Mouse (Mus musculus) stomach, postnatal 0 days (tissue): ENCODE measurements around the gene Far2. TPM values are rescaled to one million over a fixed set of nuclear protein-coding genes. Genes with fewer than 3 reads are reported as not detected.

Experiments
- ATAC-seq: fragments of 200-750 bp; cut with Nextera tagmentation; 2 replicates; pipeline ENCODE4 v1.8.0; 2017; ENCODE audit not compliant: low FRiP score, low TSS enrichment
- DNase-seq: peaks from one replicate; pipeline ENCODE4 v3.0.0-alpha.2; 2016; ENCODE audit warnings: low spot score
- H3K27ac ChIP-seq: fragments of 300-500 bp; sonication (generic); replicated peaks from 2 replicates; pipeline ENCODE4 v1.5.1; 2014; ENCODE audit warnings: mild to moderate bottlenecking, control low read depth
- H3K27me3 ChIP-seq: fragments of 300-500 bp; sonication (generic); 2 replicates; pipeline ENCODE4 v1.6.1; 2014; ENCODE audit warnings: low read length; ENCODE audit not compliant: control insufficient read depth, insufficient read depth
- H3K36me3 ChIP-seq: fragments of 300-500 bp; sonication (generic); 2 replicates; pipeline ENCODE4 v1.6.1; 2014; ENCODE audit warnings: low read length, mixed read lengths; ENCODE audit not compliant: control insufficient read depth, insufficient read depth
- H3K4me1 ChIP-seq: fragments of 300-500 bp; sonication (generic); replicated peaks from 2 replicates; pipeline ENCODE4 v1.6.1; 2014; ENCODE audit warnings: antibody characterized with exemption; ENCODE audit not compliant: control insufficient read depth, insufficient read depth
- H3K4me2 ChIP-seq: fragments of 300-500 bp; sonication (generic); replicated peaks from 2 replicates; pipeline ENCODE4 v1.6.1; 2014; ENCODE audit warnings: low read depth, mild to moderate bottlenecking, control low read depth, moderate library complexity
- H3K4me3 ChIP-seq: fragments of 300-500 bp; sonication (generic); 2 replicates; pipeline ENCODE4 v1.5.1; 2014; ENCODE audit warnings: low read depth, low read length, control low read depth
- H3K9ac ChIP-seq: fragments of 300-500 bp; sonication (generic); 2 replicates; pipeline ENCODE4 v1.6.1; 2014; ENCODE audit warnings: mild to moderate bottlenecking, low read length, control low read depth, mixed read lengths
- H3K9me3 ChIP-seq: fragments of 300-500 bp; sonication (generic); 2 replicates; pipeline ENCODE4 v1.6.1; 2016; ENCODE audit warnings: low read length; ENCODE audit not compliant: control insufficient read depth
- CTCF ChIP-seq: IDR thresholded peaks from 2 replicates; pipeline ENCODE4 v1.5.1; 2016; ENCODE audit warnings: antibody characterized with exemption, low read depth, mild to moderate bottlenecking, moderate library complexity
- EP300 ChIP-seq: optimal IDR thresholded peaks from 2 replicates; pipeline ENCODE3; 2016; ENCODE audit warnings: antibody characterized with exemption
- WGBS: fragments of 180-500 bp; shearing (Covaris S2); extraction: QIAGEN DNeasy Blood & Tissue Kit; methylation state at CpG from one replicate; pipeline ENCODE4 v1.1.7; 2014; 5-methylcytosine and 5-hydroxymethylcytosine counted together
- polyA plus RNA-seq: library from polyadenylated mRNA; unstranded; fragments of >200 nt; fragmentation: Nextera tagmentation; extraction: Ambion mirVana; gene quantifications from 2 replicates; pipeline ENCODE4 v1.2.1, GENCODE M21; 2015

The Far2 gene
- polyA plus RNA-seq, 1 experiment from 2014 or later = 30.8 TPM

GRCm38 (mm10) chr6:148063131-148063530 lies 16.1 kb downstream of the Far2 start:
- no peak for TF ChIP-seq CTCF
- TF ChIP-seq EP300 = no peak
- H3K4me2 ChIP-seq = no peak overlapping the region
- H3K9me3 ChIP-seq = no peaks in the 10 kb centered on the region
- no peak overlapping the region for H3K4me3 ChIP-seq
- DNase-seq (no peak), ATAC-seq (no peak)
- H3K27me3 ChIP-seq = no peaks in the 10 kb centered on the region
- H3K9ac ChIP-seq = no peak overlapping the region
- no peaks in the 10 kb centered on the region for H3K4me1 ChIP-seq
- no peaks in the 10 kb centered on the region for H3K36me3 ChIP-seq
- H3K27ac ChIP-seq = no peak overlapping the region
- 82% methylated on average over 3 of the region's 3 CpGs for WGBS

DNA sequence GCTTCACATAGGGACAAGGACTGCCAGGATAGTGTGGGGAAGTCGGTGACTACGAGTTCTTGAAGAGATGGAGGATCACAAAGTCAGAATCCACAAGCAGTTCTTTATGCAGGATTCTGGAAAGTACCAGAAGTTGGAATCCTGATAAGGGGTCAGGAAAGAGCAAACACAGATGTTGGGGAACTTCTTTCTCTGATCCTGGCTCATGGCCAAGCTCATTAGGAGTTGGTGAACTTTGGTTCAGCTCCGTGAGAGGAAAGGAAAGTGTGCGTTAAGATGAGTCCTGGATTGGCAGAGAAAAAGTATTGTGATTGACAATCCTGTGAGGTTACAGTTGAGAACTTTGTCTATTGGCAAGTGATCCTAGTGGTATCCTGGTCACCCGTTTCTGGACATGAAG lies 19.2 kb downstream of the Far2 start:
- no peak overlapping the region for H3K9ac ChIP-seq
- H3K4me1 ChIP-seq = no peaks in the 10 kb centered on the region
- no peak overlapping the region for H3K4me3 ChIP-seq
- DNase-seq (no peak), ATAC-seq (no peak)
- TF ChIP-seq CTCF = no peak
- no peak for TF ChIP-seq EP300
- no peaks in the 10 kb centered on the region for H3K36me3 ChIP-seq
- no peak overlapping the region for H3K27ac ChIP-seq
- no peaks in the 10 kb centered on the region for H3K9me3 ChIP-seq
- H3K27me3 ChIP-seq = no peaks in the 10 kb centered on the region
- WGBS = 61% methylated on average over 5 of the region's 5 CpGs
- H3K4me2 ChIP-seq = no peak overlapping the region

DNA sequence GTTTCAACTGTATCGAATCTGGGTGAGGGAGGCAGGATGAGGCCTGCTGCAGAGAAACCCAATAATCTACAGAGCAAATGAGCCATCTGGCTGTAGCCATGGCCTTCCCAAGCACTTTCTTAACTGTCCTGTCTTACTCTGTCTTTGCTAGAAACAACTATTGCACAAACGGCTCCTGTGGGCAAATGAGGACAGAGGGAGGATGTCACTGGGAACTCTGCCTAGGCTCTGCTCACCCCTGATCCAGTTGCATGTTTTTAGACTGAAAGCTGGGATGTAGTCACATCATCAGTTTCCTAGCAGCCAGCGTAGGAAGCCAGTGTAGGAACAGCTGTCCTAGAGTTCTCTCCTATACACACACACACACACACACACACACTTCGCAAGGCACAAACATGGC lies 21.7 kb downstream of the Far2 start:
- Histone ChIP-seq H3K4me2 (no peak overlapping the region), H3K9me3 (no peaks in the 10 kb centered on the region), H3K27me3 (no peaks in the 10 kb centered on the region), H3K4me1 (no peaks in the 10 kb centered on the region), H3K27ac (no peak overlapping the region), H3K9ac (no peak overlapping the region), H3K36me3 (no peaks in the 10 kb centered on the region), H3K4me3 (no peak overlapping the region)
- DNase-seq (no peak), ATAC-seq (no peak)
- TF ChIP-seq CTCF (no peak), EP300 (no peak)
- WGBS = 93% methylated on average over 4 of the region's 4 CpGs

GRCm38 (mm10) chr6:148073599-148073998 lies 26.5 kb downstream of the Far2 start:
- no peak overlapping the region for H3K27ac ChIP-seq
- TF ChIP-seq CTCF (no peak), EP300 (no peak)
- no peaks in the 10 kb centered on the region for H3K36me3 ChIP-seq
- no peaks in the 10 kb centered on the region for H3K4me1 ChIP-seq
- WGBS = 68% methylated on average over 3 of the region's 3 CpGs
- DNase-seq (no peak), ATAC-seq (no peak)
- no peaks in the 10 kb centered on the region for H3K9me3 ChIP-seq
- no peak overlapping the region for H3K4me2 ChIP-seq
- H3K4me3 ChIP-seq = no peak overlapping the region
- no peak overlapping the region for H3K9ac ChIP-seq
- H3K27me3 ChIP-seq = no peaks in the 10 kb centered on the region

DNA sequence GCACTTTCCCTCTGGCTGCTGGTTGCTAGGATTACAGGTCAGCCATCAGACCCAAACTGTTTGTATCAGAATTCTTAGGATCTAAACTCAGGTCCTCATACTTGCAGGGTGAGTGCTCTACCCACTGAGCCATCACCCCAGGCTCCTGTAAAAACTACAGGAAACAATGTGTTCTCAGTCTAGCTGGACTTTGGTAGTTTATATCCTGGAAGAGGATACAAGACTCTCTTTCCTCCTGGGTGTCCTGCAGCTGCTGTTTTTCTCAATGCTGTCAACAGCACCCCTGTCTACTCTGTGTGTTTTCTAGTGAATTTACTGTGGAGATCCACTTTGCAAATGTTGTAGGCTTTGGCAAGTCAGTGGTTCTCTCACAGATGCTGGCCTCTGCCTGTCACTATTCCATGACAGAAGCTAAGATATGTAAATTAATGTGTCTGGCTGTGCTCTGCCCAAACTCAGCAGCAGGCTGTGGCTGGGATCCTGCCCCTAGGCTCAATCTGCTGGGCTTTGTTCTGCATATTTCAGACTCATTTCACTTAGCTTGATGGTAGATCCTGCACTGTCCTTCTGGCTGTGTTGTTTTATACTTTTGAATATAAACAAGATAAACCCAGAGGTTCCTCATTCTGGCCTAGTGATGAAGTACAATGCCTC lies 27.3 kb downstream of the Far2 start:
- Histone ChIP-seq H3K4me2 (no peak overlapping the region), H3K4me1 (no peaks in the 10 kb centered on the region), H3K9ac (no peak overlapping the region), H3K36me3 (no peaks in the 10 kb centered on the region), H3K27ac (no peak overlapping the region), H3K9me3 (no peaks in the 10 kb centered on the region), H3K4me3 (no peak overlapping the region), H3K27me3 (no peaks in the 10 kb centered on the region)
- TF ChIP-seq EP300 (no peak), CTCF (no peak)
- DNase-seq (no peak), ATAC-seq (no peak)

GRCm38 (mm10) chr6:148083864-148084263 lies 36.8 kb downstream of the Far2 start:
- TF ChIP-seq EP300 (no peak), CTCF (no peak)
- Histone ChIP-seq H3K9me3 (no peaks in the 10 kb centered on the region), H3K4me3 (no peak overlapping the region), H3K4me2 (no peak overlapping the region), H3K36me3 (no peaks in the 10 kb centered on the region), H3K4me1 (no peaks in the 10 kb centered on the region), H3K9ac (no peak overlapping the region), H3K27me3 (no peaks in the 10 kb centered on the region), H3K27ac (no peak overlapping the region)
- ATAC-seq (no peak), DNase-seq (no peak)
- WGBS = 81% methylated on average over 2 of the region's 2 CpGs
